Comparison of ENCODE assay signal across 14 mouse cellular contexts in genomic region chr6:29229265-29229913, GRCm38 (mm10). TPM values are rescaled to one million over a fixed set of nuclear protein-coding genes. Genes with fewer than 3 reads are reported as not detected.
DNase-seq lines count a peak whose midpoint lies in the region; ATAC-seq and TF ChIP-seq lines count a peak whose summit lies in the region.
"Had no signal": no experiment of that assay in that cellular context is flagged by ENCODE, and none has a peak within 500 bp of the region (broad histone marks: within the 10 kb centered on the region; RNA-seq: fewer than 3 reads in every experiment).

No protein-coding gene starts in this region.

- TF ChIP-seq EP300 in liver, embryonic 14.5 days (IDR thresholded peaks at IDR 0.05; ENCODE audit: low read depth), result no peak
- no peak for TF ChIP-seq EP300 in stomach, postnatal 0 days (optimal IDR thresholded peaks at IDR 0.05)

- H3K4me2 ChIP-seq in hindbrain, embryonic 15.5 days, result no peak overlapping the region
- no peak overlapping the region for H3K4me2 ChIP-seq in hindbrain, embryonic 14.5 days (replicated peaks)
- H3K4me2 ChIP-seq in liver, embryonic 14.5 days (ENCODE audit: low read depth), result no peak overlapping the region
- H3K4me2 ChIP-seq in stomach, postnatal 0 days (replicated peaks; ENCODE audit: low read depth), result no peak overlapping the region
- H3K4me2 ChIP-seq: heart, embryonic 15.5 days had no signal

- H3K27me3 ChIP-seq in hindbrain, embryonic 15.5 days, result no peaks in the 10 kb centered on the region
- no peaks in the 10 kb centered on the region for H3K27me3 ChIP-seq in hindbrain, embryonic 14.5 days (ENCODE audit: control insufficient read depth, insufficient read depth, low read length)
- no peaks in the 10 kb centered on the region for H3K27me3 ChIP-seq in thymus, adult 2 months (ENCODE audit: control insufficient read depth, insufficient read depth, low read length)
- H3K27me3 ChIP-seq in liver, embryonic 14.5 days (ENCODE audit: control insufficient read depth, insufficient read depth, low read length), result no peaks in the 10 kb centered on the region
- no peaks in the 10 kb centered on the region for H3K27me3 ChIP-seq in stomach, postnatal 0 days (ENCODE audit: control insufficient read depth, insufficient read depth, low read length)
- H3K27me3 ChIP-seq: heart, embryonic 15.5 days had no signal

- DNase-seq in hindbrain, embryonic 14.5 days (ENCODE audit: low spot score), result no peak
- DNase-seq in thymus, adult 2 months, result no peak
- DNase-seq in thymus, adult 18-20 months, result no peak
- no peak for DNase-seq in liver, embryonic 14.5 days (ENCODE audit: low read depth in 3 of 3, low spot score in 3 of 3)
- DNase-seq in stomach, postnatal 0 days (ENCODE audit: low spot score), result no peak
- no peak for DNase-seq in left cerebral cortex, adult 11 months (ENCODE audit: low spot score)
- DNase-seq: adrenal gland, postnatal 25 days; kidney, postnatal 4 days; left cerebral cortex, postnatal 4 days; lung, postnatal 36 days; spleen, adult 18-20 months had no signal

- H3K9me3 ChIP-seq in hindbrain, embryonic 15.5 days, result no peaks in the 10 kb centered on the region
- no peaks in the 10 kb centered on the region for H3K9me3 ChIP-seq in hindbrain, embryonic 14.5 days (ENCODE audit: control insufficient read depth, low read length)
- H3K9me3 ChIP-seq in liver, embryonic 14.5 days (ENCODE audit: control insufficient read depth, low read length), result no peaks in the 10 kb centered on the region
- H3K9me3 ChIP-seq in stomach, postnatal 0 days (ENCODE audit: control insufficient read depth, low read length), result no peaks in the 10 kb centered on the region
- H3K9me3 ChIP-seq: heart, embryonic 15.5 days had no signal

- no peaks in the 10 kb centered on the region for H3K36me3 ChIP-seq in hindbrain, embryonic 15.5 days
- no peaks in the 10 kb centered on the region for H3K36me3 ChIP-seq in hindbrain, embryonic 14.5 days (replicated peaks; ENCODE audit: control insufficient read depth, insufficient read depth)
- H3K36me3 ChIP-seq in thymus, adult 2 months (ENCODE audit: control insufficient read depth, insufficient read depth, low read length), result no peaks in the 10 kb centered on the region
- no peaks in the 10 kb centered on the region for H3K36me3 ChIP-seq in liver, embryonic 14.5 days (replicated peaks; ENCODE audit: control insufficient read depth, insufficient read depth, low read depth)
- H3K36me3 ChIP-seq in stomach, postnatal 0 days (ENCODE audit: control insufficient read depth, insufficient read depth, low read length), result no peaks in the 10 kb centered on the region
- H3K36me3 ChIP-seq: heart, embryonic 15.5 days had no signal

- 92% methylated on average over 6 of the region's 6 CpGs for WGBS in hindbrain, embryonic 15.5 days
- WGBS in hindbrain, embryonic 14.5 days, result 93% methylated on average over 6 of the region's 6 CpGs
- 75% methylated on average over 6 of the region's 6 CpGs for WGBS in thymus, adult 2 months
- 42% methylated on average over 6 of the region's 6 CpGs for WGBS in liver, embryonic 14.5 days (ENCODE audit: insufficient replicate concordance)
- WGBS in stomach, postnatal 0 days, result 77% methylated on average over 6 of the region's 6 CpGs

- H3K9ac ChIP-seq in hindbrain, embryonic 15.5 days, result no peak overlapping the region
- no peak overlapping the region for H3K9ac ChIP-seq in hindbrain, embryonic 14.5 days
- no peak overlapping the region for H3K9ac ChIP-seq in liver, embryonic 14.5 days (replicated peaks)
- no peak overlapping the region for H3K9ac ChIP-seq in stomach, postnatal 0 days (ENCODE audit: low read length)
- H3K9ac ChIP-seq: heart, embryonic 15.5 days had no signal

- H3K4me3 ChIP-seq in hindbrain, embryonic 15.5 days, result no peak overlapping the region
- H3K4me3 ChIP-seq in hindbrain, embryonic 14.5 days (replicated peaks; ENCODE audit: low read length), result no peak overlapping the region
- H3K4me3 ChIP-seq in thymus, adult 2 months (ENCODE audit: control insufficient read depth, insufficient read depth, low read length), result no peak overlapping the region
- H3K4me3 ChIP-seq in liver, embryonic 14.5 days (ENCODE audit: insufficient read depth in 1 of 2, low read depth in 2 of 2, low read length in 2 of 2), result no peak overlapping the region
- H3K4me3 ChIP-seq in stomach, postnatal 0 days (ENCODE audit: low read depth, low read length), result no peak overlapping the region
- H3K4me3 ChIP-seq: erythroblast, embryonic 14.5 days; heart, embryonic 15.5 days had no signal

- no peak for TF ChIP-seq CTCF in thymus, adult 2 months (IDR thresholded peaks at IDR 0.05; ENCODE audit: borderline replicate concordance, control insufficient read depth, extremely low read depth, insufficient read depth, low read length, poor library complexity)
- no peak for TF ChIP-seq CTCF in liver, embryonic 14.5 days (IDR thresholded peaks at IDR 0.05; ENCODE audit: low read depth)
- no peak for TF ChIP-seq CTCF in stomach, postnatal 0 days (IDR thresholded peaks at IDR 0.05; ENCODE audit: low read depth)

- no peaks in the 10 kb centered on the region for H3K4me1 ChIP-seq in hindbrain, embryonic 15.5 days (replicated peaks)
- H3K4me1 ChIP-seq in hindbrain, embryonic 14.5 days (replicated peaks; ENCODE audit: control insufficient read depth, insufficient read depth, low read length), result no peaks in the 10 kb centered on the region
- H3K4me1 ChIP-seq in thymus, adult 2 months (replicated peaks; ENCODE audit: control insufficient read depth, insufficient read depth, low read length), result peaks cover 51% of the 10 kb centered on the region
- H3K4me1 ChIP-seq in liver, embryonic 14.5 days (replicated peaks; ENCODE audit: control insufficient read depth in 2 of 2, insufficient read depth in 2 of 2, low read length in 1 of 2), result peaks cover 0 to 5% of the 10 kb centered on the region in 2 experiments; a peak in 2 of 4 replicates
- no peaks in the 10 kb centered on the region for H3K4me1 ChIP-seq in stomach, postnatal 0 days (replicated peaks; ENCODE audit: control insufficient read depth, insufficient read depth)
- H3K4me1 ChIP-seq: heart, embryonic 15.5 days had no signal

- 0 out of 2 replicates have a peak, but pooled peaks have one; percentile 34 for ATAC-seq in hindbrain, embryonic 15.5 days (ENCODE audit: low FRiP score, low read depth)
- ATAC-seq in hindbrain, embryonic 14.5 days (ENCODE audit: low FRiP score), result no peak; the same call in 1 of the 2 replicates
- peak; percentile 47; the same call in 1 of the 2 replicates for ATAC-seq in liver, embryonic 14.5 days (ENCODE audit: insufficient read depth)
- ATAC-seq in stomach, postnatal 0 days (ENCODE audit: low FRiP score, low TSS enrichment), result peak; percentile 40; the same call in 1 of the 2 replicates

- H3K27ac ChIP-seq in hindbrain, embryonic 15.5 days (replicated peaks), result no peak overlapping the region
- no peak overlapping the region for H3K27ac ChIP-seq in hindbrain, embryonic 14.5 days
- 0 out of 2 replicates have a peak overlapping the region, but pooled peaks have one; percentile 15 for H3K27ac ChIP-seq in thymus, adult 2 months (ENCODE audit: control insufficient read depth, insufficient read depth, low read length)
- H3K27ac ChIP-seq in liver, embryonic 14.5 days, result no peak overlapping the region
- no peak overlapping the region for H3K27ac ChIP-seq in stomach, postnatal 0 days (replicated peaks)
- H3K27ac ChIP-seq: heart, embryonic 15.5 days had no signal

- no peak for TF ChIP-seq POLR2A in thymus, adult 2 months (IDR thresholded peaks at IDR 0.05; ENCODE audit: control insufficient read depth, extremely low read depth, insufficient read depth, low read length, poor library complexity)

RNA-seq across cellular contexts. Expression of gene Impdh1, which starts 13.2 kb away (rescaled TPM):
- 68.3 and 71.7 TPM in 2 replicates for polyA plus RNA-seq in hindbrain, embryonic 15.5 days (2015; fragmentation: Nextera tagmentation; extraction: Ambion mirVana)
- 60.8 and 65.0 TPM in 2 replicates for polyA plus RNA-seq in hindbrain, embryonic 14.5 days (2014; fragmentation: Nextera tagmentation; extraction: Ambion mirVana)
- polyA plus RNA-seq in thymus, adult 2 months (2012; rRNA removed), result 323 and 354 TPM in 2 replicates
- 5.2 and 5.3 TPM in 2 replicates for polyA plus RNA-seq in liver, embryonic 14.5 days (2012; rRNA removed)
- 5.5 and 5.8 TPM in 2 replicates for polyA plus RNA-seq in liver, embryonic 14.5 days (2014; fragmentation: Nextera tagmentation; extraction: Ambion mirVana)
- 26.9 and 28.0 TPM in 2 replicates for polyA plus RNA-seq in stomach, postnatal 0 days (2015; fragmentation: Nextera tagmentation; extraction: Ambion mirVana)

RNA-seq across cellular contexts. Expression of gene Hilpda, which starts 42.9 kb away (rescaled TPM):
- polyA plus RNA-seq in hindbrain, embryonic 15.5 days (2015; fragmentation: Nextera tagmentation; extraction: Ambion mirVana), result 31.7 and 33.3 TPM in 2 replicates
- polyA plus RNA-seq in hindbrain, embryonic 14.5 days (2014; fragmentation: Nextera tagmentation; extraction: Ambion mirVana), result 29.1 and 34.2 TPM in 2 replicates
- 31.3 and 35.9 TPM in 2 replicates for polyA plus RNA-seq in thymus, adult 2 months (2012; rRNA removed)
- polyA plus RNA-seq in liver, embryonic 14.5 days (2012; rRNA removed), result 11.4 and 15.3 TPM in 2 replicates
- polyA plus RNA-seq in liver, embryonic 14.5 days (2014; fragmentation: Nextera tagmentation; extraction: Ambion mirVana), result 14.4 and 14.7 TPM in 2 replicates
- polyA plus RNA-seq in stomach, postnatal 0 days (2015; fragmentation: Nextera tagmentation; extraction: Ambion mirVana), result 29.8 and 34.1 TPM in 2 replicates

RNA-seq across cellular contexts. Expression of gene Fam71f2, which starts 50.0 kb away (rescaled TPM):
- 0.41 and 0.51 TPM in 2 replicates for polyA plus RNA-seq in hindbrain, embryonic 15.5 days (2015; fragmentation: Nextera tagmentation; extraction: Ambion mirVana)
- polyA plus RNA-seq in hindbrain, embryonic 14.5 days (2014; fragmentation: Nextera tagmentation; extraction: Ambion mirVana), result 0.23 and 0.54 TPM in 2 replicates
- polyA plus RNA-seq in thymus, adult 2 months (2012; rRNA removed), result 2.5 and 2.7 TPM in 2 replicates
- polyA plus RNA-seq in liver, embryonic 14.5 days (2012; rRNA removed), result 0.17 and 0.23 TPM in 2 replicates
- polyA plus RNA-seq in liver, embryonic 14.5 days (2014; fragmentation: Nextera tagmentation; extraction: Ambion mirVana), result not detected in 2 replicates
- 0.11 TPM in 1 of 2 replicates, not detected in the other for polyA plus RNA-seq in stomach, postnatal 0 days (2015; fragmentation: Nextera tagmentation; extraction: Ambion mirVana)
- polyA plus RNA-seq: erythroblast, embryonic 14.5 days had no signal

RNA-seq across cellular contexts. Expression of gene Prrt4, which starts 50.0 kb away (rescaled TPM):
- 11.6 and 13.6 TPM in 2 replicates for polyA plus RNA-seq in hindbrain, embryonic 15.5 days (2015; fragmentation: Nextera tagmentation; extraction: Ambion mirVana)
- 10.0 and 11.0 TPM in 2 replicates for polyA plus RNA-seq in hindbrain, embryonic 14.5 days (2014; fragmentation: Nextera tagmentation; extraction: Ambion mirVana)
- 0.32 and 0.41 TPM in 2 replicates for polyA plus RNA-seq in thymus, adult 2 months (2012; rRNA removed)
- polyA plus RNA-seq in liver, embryonic 14.5 days (2012; rRNA removed), result 0.01 and 0.02 TPM in 2 replicates
- polyA plus RNA-seq in liver, embryonic 14.5 days (2014; fragmentation: Nextera tagmentation; extraction: Ambion mirVana), result not detected in 2 replicates
- polyA plus RNA-seq in stomach, postnatal 0 days (2015; fragmentation: Nextera tagmentation; extraction: Ambion mirVana), result 0.30 and 0.33 TPM in 2 replicates
